Mouse (Mus musculus) stomach, postnatal 0 days (tissue): ENCODE results near the gene Kat8.

ENCODE experiments used
- CTCF ChIP-seq: IDR thresholded peaks from 2 replicates; pipeline ENCODE4 v1.5.1; 2016; ENCODE audit warnings: antibody characterized with exemption, low read depth, mild to moderate bottlenecking, moderate library complexity
- EP300 ChIP-seq: optimal IDR thresholded peaks from 2 replicates; pipeline ENCODE3; 2016; ENCODE audit warnings: antibody characterized with exemption

GRCm38 (mm10) chr7:127876041-127876466 lies 36.3 kb upstream of the Kat8 start, which contains the start of gene Zfp646:
- no peak for TF ChIP-seq EP300
- TF ChIP-seq CTCF = no peak
